Mouse (Mus musculus): ENCODE data around the gene Vmn1r31. TPM values are rescaled to one million over a fixed set of nuclear protein-coding genes. Genes with fewer than 3 reads are reported as not detected.

Gene Vmn1r31
- not detected for total RNA-seq (2022)

GRCm38 (mm10) chr6:58475230-58475629 is at the start of gene Vmn1r31:
Gene Vmn1r31 (minus strand): TSS chr6:58475330.
- DNase-seq (ENCODE audit: low spot score in 2 of 2), result no peak

DNA sequence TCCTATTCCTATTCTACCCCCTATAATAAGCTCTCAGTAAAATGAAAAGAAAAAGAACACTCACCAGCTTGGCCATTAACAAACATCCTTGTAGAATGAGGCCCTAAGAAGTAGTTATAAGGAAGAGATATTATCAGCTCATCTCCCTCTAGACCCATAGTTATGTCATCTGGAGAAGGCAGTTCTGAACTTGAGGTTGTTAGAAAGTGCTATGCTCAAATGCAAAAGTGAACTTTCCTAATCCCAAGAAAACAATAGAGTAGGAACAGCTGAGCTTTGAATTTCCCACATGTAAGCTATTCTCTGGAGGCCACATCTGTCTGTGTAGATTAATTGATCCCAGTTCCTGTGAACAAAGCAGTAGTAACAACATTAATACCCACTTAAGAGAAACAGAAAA is 31.8 kb downstream of the Vmn1r31 start, which contains the start of gene Vmn1r30:
Vmn1r30 (minus strand) TSS at position 101 of the 400 bp plus-strand sequence.
- no peak for DNase-seq (ENCODE audit: low spot score in 2 of 2)

Other genes with a start within 250 kb of the Vmn1r31 start
- gene Vmn1r28, start 213.3 kb downstream of the Vmn1r31 start, total RNA-seq (2022), result not detected
- not detected for gene Vmn1r29, start 173.8 kb downstream of the Vmn1r31 start, total RNA-seq (2022)
- gene Vmn1r30, start 31.9 kb downstream of the Vmn1r31 start, total RNA-seq (2022), result not detected
- 10 to 100 TPM; 13.6 to 16.8 (median 14.9) TPM for gene Abcg2, start 109.2 kb upstream of the Vmn1r31 start, total RNA-seq (2022)